Mouse (Mus musculus): ENCODE data around the gene Serpinb11.
A peak's percentile ranks its signal among the peaks of the same experiment; 100 is the strongest.

Gene Serpinb11

DNA sequence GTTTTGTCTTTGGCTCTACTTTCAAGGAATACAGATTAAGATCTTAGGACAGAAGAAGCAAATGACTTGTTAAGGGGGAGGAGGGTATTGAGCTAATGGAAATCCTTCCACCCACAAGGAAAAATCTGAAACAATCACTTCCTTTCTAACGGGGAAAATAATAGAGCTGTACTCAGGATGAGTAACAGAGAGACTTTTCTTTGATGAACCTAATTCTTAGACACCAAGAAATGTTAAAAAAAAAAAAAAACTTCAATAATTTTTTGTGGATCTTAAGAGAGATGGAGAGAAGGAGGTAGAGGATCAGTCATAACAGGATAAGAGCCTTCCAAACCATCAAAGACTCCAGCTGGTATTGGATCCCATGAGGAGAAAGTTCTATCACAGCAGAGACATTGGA, at the start of gene Serpinb11:
Serpinb11 (plus strand) TSS at position 301 of the 400 bp plus-strand sequence.
- no peak for DNase-seq

DNA sequence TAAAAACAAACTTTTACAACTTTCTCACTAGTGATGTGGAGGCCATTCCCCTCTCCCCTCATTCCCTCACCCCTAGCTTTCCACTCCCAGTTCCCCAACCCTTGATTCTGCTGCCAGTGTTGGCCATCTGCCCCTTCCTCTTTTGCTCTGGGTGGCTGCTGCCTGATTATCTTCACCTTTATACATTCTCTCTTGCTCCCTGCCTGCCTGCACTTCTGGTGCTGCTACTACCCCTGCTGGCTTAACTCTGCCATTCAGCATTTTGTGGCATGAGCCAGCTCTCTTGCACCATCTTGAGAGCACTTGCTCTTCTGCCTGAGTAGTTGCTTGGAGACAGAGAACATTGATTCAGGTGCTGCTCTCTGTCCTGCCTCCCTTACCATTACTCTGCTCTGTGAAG, 15.0 kb upstream of the Serpinb11 start:
- peak; percentile 55 for DNase-seq

DNA sequence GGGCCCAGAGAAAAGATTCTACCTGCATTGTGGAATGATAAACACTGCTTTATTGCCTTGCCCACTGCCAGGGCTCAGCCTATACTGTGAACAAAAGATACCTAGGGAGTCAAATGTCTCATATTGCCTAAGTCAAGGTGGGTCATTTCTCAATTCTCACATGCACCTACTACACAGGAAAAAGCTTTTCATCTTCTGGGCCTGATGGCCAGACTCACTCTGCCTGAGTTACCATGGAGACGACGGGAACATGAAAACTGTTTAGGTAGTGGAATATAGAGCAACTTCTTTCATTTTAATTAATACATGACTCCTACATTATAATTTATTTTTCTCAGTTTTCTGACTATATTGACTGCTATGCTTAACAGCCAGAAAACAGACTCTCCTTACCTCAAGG, 14.2 kb upstream of the Serpinb11 start:
- DNase-seq, result no peak

DNA sequence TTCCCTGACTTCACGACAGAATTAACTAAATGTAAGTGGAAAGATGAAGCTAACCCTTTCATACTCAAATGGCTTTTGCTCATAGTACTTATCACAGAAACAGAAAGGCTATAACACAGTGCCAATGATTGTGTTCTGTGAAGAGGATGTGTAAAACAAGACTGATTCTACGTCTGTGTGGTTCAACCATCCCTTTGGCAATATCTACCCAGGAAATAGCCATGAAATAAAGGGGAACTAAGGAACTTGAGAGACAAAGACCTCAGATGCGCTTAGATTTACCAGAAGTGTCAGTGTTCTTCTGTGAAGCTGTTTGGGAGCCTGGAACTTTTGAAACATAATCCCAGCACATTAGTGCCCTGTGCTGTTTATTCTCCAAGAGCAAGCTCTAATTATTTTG, 10.6 kb upstream of the Serpinb11 start:
- DNase-seq, result no peak

DNA sequence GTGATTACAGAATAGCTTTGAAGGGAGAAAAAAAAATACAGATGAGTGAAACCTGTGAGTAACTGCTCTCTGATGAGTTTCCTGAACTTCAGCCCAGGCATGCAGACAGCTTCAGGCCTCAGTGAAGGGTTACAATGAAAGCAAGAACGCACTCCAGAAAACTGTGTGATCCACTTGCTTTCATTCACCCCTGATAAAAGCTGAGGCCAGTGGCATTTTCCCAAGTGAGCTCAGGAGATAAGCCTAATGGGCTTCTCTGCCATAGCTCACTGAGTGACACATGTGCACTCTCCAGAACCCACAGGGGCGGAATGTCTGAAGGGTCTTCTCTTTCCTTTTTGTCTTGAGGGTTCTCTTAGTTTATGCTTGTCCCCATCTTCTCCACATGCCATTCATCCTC, 9.9 kb upstream of the Serpinb11 start:
- no peak for DNase-seq

DNA sequence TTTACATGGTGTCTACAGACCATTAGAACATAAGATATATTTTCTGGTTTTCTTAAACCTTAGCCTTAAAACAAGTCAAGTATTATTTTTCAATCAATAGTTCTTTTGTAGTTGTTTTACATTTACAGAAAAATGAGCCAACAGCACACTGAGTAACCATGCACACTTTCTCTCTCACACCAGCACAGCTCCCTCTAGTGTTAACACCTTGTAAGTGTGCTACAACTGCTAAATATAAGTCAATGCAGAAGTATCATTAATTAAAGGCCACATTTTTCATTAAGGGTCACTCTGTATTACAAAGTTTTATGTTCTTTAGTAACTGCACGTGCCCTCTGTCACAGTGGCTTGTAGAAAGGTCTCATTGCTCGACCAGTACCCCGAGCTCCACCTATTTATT, 8.0 kb upstream of the Serpinb11 start:
- no peak for DNase-seq

DNA sequence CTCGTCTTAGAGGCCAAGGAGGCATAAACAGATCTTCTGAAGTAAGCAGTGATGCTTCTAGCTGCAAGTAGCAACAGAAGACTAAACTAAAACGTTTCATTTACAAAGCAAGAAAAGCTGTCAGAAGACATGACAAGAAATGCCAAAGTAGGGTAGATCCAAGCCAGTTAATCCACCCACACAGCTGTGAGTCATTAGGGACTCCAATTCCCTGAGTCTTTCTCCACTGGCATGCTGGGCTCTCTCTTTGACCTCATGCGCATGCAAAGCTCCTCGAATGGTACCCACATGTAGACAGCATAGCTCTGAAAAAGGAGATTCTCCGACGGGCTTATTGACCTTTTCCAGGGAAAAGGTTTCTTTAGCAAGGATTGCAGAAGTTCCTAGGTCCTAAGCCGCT, 5.0 kb downstream of the Serpinb11 start:
- DNase-seq, result no peak

DNA sequence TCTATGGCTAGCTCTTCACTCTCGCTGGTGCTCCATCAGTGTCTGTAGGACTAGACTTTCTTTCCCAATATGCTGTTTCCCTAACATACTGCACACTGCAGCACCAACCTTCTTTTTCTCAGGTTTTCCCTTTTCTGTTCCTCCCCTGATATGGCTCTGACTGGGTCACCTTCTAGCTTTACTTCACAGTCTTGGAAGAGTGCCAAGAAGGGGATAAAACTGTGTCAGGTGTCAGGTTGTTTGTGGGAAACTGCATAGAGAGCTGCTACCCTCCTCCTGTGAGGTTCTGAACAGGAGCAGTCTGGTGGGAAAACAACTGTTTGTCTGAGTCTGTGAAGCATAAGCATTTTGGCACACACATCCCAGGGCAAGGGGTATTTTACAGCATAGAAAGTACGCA, 7.9 kb downstream of the Serpinb11 start:
- DNase-seq, result no peak

DNA sequence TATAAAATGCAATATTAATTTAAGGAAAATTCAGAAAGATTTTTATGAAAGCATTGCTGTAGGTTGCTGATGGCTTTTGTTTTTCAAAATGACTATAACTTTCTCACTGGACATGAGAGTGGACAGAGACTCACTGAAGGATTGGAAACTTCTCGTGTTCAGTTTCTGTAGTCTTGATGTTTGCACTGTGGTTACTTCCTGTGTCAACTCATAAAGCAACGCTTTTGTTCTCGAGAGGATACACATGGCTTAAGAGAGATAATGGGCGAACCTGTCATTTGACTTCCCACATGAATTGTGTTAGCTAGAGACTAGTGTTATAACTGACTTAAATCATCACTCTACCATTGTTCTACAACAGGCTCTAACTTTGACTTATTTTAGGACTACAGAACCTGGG, 16.0 kb downstream of the Serpinb11 start:
- DNase-seq, result no peak

DNA sequence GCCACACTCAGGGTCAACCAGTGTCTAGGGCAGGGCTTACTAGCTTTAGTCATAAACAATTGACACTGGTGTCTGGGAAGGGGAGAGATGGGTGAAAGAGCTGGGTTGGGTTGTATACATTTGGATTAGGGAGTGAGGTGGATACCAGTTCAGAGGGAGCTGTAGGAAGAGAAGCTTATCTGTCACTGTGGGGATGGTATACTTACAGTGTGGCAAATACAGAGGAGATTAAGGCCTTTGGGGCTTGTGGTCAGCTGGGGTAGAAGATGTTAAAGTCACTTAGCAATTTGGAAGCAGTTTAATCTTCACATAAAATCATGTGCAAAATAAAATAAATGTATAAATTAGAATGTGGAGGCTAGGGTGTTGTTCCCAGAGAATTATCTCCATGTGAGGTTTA, 17.4 kb downstream of the Serpinb11 start:
- no peak for DNase-seq

DNA sequence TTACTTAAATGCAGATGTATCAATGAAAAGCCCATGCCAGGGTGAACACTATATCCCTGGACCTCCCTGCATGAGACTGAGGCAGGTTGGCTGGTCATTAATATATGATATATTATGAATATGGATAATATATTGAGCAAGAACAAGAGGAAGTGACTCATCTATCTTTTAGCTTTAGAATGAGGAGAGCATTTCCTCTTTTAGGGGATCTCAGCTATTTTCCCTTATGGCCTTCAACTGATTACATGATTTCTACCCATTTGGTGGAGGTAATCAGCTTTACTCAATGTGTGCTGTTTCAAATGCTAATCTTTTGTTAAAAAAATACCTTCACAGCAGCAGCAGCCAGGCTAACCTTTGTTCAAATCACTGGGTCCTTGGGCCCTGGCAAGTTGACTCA, 20.5 kb downstream of the Serpinb11 start:
- DNase-seq, result no peak

DNA sequence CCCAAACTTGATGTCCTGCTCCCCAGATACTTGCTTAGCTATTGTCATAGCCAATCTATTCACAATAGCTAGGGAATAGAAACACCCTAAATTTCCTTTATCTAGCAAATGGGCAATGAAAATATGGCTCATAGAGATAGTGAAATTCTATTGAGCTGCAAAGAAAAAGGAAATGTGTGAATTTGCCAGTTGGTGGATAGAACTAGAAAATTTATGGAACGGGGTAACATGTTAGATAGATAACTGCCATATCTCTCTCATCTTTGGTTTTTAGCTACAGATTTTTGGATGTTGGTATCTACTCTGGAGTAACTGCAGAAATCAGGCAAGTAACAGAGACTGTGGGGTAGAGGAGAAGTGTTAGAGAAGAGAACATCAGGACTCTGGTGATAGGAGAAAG, 21.4 kb downstream of the Serpinb11 start:
- no peak for DNase-seq

DNA sequence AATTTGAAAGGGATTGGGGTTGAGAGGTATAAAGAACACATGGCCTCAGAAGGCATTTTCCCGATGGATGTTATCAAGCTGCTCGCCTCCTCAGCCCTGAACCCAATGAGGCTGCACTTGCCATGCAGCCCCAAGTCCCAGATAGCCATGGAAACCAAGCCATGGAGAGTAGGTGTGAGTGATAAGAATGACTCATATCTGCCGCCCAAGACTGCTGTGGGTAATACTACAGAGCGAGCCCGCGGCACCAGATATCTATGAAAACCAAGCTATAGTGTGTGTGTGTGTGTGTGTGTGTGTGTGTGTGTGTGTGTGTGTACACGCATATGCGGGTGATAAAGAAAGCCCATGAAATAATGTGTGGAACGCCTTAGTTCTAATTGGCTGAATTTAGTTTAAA, 23.5 kb downstream of the Serpinb11 start:
- DNase-seq, result no peak

DNA sequence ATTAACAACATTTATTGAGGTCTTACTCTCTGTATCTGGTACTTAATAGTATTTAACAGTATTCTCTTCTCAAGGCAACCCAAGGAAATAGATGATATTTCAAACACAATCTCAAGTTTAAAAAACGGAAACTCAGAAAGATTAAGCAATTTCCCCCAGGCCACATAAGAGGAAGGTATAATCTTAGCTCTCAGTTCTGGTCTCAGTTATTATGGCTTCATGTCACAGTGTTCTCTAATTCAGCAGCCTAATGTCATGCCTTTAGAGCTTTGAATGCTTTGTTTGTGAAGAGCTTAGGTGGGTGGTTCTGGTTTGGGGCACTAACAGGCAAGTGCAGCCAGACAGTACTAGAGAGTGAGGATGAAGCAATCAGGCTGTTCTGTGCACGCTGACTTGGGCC, 28.8 kb downstream of the Serpinb11 start:
- no peak for DNase-seq

DNA sequence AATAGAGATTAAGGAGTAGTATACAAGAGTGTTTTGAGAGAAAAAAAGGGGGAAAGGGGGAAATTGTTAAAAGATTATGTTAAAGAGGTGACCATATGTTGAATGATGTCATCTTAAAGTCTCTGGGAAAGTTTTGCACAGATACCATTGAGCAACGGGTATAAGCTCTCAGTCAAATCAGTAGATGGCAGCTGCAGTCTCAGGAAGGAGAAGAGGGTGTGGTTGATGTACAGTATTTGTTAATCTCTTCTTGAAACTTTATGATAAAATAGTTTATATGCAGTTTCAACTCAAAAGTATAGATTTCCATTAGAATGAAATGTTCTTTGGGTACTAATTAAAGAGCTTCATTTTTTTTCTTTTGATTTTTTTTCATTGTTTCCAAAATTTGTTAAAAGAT, 36.5 kb downstream of the Serpinb11 start:
- no peak for DNase-seq

DNA sequence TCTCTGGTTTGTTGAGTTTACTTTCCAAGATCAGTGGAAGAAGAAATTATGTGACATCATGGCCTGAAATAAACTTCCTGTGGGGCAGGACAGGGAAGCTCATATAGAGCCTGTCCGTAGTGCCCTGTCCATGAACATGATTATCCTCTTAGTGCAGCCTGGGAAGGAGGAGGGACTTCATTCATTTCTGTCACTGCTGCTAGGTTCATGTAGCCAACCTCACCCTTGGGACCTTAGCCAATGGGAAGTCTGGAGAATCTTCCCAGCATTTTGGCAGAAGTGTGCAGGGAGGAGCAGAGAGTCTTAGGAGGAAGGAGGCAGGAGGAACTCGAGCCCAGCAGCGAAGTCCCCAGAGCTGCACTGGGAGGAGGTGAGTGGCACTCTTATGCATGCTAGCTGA, 38.4 kb downstream of the Serpinb11 start, which contains the start of gene Serpinb7:
Serpinb7 (plus strand) TSS at position 301 of the 400 bp plus-strand sequence.
- DNase-seq, result no peak

DNA sequence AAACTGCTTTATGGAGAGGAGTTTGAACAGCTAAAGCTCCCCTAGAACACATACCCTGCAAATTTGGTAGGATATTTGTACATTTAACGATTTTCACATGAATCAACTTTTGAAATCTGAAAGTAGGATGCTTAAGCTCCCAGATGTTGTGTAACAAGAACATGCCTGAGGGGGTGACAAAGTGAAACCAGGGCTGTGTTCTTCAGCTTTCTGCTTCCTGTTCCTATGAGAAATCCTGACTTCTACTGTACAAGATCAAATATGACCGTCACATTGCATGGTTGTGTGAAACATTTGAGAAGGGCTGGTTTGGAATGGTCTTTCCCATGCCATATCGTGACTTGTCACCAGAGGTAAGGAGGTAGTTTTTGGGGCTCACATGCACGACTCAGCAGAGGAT, 41.1 kb downstream of the Serpinb11 start:
- DNase-seq, result no peak

DNA sequence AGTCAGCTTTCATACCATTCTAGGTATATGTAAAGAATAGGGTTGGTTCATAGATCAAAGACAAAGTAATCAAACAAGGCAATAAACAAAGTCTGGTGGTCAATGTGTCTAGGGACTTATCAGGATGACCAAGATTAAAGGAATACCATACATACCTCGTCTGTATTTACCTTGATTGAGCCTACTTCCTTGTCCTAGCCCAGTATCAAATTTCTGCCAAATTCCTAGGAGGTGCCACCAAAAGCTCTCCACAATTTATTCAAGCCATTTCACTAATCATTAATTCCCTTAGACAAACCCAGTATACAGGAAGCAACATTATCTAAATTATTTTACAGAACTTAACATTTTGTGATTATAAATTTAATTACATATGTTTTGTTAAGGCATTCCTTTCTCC, 53.7 kb downstream of the Serpinb11 start:
- no peak for DNase-seq

DNA sequence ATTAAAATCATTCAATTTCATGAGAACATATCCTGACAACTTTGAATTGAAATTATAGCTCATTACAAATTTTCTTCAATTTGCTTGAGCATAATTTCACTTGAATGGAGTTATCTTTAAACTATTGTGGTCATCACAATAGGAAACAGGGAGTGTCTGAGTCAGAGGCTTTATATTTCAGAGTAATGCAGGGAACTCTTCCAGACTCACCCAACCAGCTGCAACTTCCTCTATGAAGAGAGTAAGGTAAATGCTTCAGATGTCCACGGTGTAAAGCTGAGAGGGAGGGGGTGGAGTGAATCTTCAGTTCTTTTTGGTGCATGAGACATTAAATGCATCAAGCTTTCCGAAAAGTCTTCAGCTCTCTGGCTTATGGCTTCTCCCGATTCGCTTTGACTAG, 61.5 kb downstream of the Serpinb11 start:
- DNase-seq, result no peak

Measured in heart, adult 11 months (tissue).